Mouse (Mus musculus) thymus, postnatal 10 days (tissue): Measurements from ENCODE around the gene Cmc1.

Experiments
- DNase-seq, 2 experiments: peaks; one replicate each; pipeline ENCODE4 v3.0.0; 2021; ENCODE audit warnings: low spot score in 2 of 2

The Cmc1 gene

GRCm38 (mm10) chr9:118031694-118032093 is 118.3 kb downstream of the Cmc1 start:
- DNase-seq = no peak

- DNase-seq = no peak
These were observed 119.7 kb downstream of the Cmc1 start for GRCm38 (mm10) chr9:118030252-118030651.

DNA sequence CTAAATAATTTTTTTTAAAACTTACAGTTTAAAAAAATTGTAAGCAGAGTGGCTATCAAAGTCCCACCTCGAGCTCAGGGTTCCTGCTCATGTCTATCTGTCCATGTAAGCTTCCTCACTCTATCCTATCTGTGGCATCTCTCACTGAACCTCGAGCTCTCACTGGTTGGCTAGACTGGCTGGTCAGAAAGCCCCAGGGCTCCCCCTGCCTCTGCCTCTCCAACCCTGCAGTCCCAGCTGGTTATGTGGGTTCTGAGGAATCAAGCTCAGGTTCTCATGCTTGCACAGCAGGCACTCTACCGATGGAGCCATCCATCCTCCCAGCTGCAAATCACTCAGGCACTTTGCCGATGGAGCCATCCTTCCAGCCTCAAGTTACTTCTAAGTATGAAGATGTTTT is 120.5 kb downstream of the Cmc1 start:
- DNase-seq = no peak

DNA sequence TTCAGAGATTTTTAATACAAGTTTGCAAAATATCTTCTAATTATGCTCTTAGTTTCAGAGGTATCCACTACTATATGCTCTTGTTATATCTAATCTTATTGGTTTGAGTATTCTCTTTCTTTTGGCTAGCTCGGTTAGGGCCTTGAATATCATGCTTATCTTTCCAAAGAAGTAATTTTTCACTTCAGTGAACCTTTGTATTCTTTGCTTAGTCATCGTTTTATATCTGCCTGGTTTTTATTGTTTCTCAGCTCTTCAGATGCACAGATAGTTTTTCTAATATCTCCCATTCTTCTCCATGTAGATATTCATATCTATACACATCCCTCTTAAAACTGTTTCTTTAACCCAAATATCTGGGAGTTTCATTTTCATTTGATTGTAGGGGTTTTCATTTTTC is 125.0 kb downstream of the Cmc1 start:
- no peak for DNase-seq
